Mouse (Mus musculus) CH12.LX (cell line): ENCODE results near the gene Zbtb25. TPM values are rescaled to one million over a fixed set of nuclear protein-coding genes. Genes with fewer than 3 reads are reported as not detected.

Source experiments
- DNase-seq: peaks from one replicate; pipeline ENCODE4 v3.0.0-alpha.2; 2013; ENCODE audit errors: extremely low read depth
- H3K27ac ChIP-seq: 2 replicates; pipeline ENCODE4 v1.5.1; 2012; ENCODE audit warnings: low read depth, mild to moderate bottlenecking, control low read depth, moderate library complexity; ENCODE audit not compliant: insufficient read depth
- H3K27me3 ChIP-seq: replicated peaks from 2 replicates; pipeline ENCODE3; 2012; ENCODE audit warnings: inconsistent platforms
- H3K36me3 ChIP-seq, 2 experiments: replicated peaks in 1 of 2; 2 replicates each; pipeline versions ENCODE3 to v1.6.1; 2012; ENCODE audit warnings: inconsistent platforms in 1 of 2, low read length in 1 of 2, mild to moderate bottlenecking in 1 of 2, mixed read lengths in 1 of 2, moderate library complexity in 1 of 2; ENCODE audit not compliant: control insufficient read depth in 1 of 2, insufficient read depth in 1 of 2
- H3K4me1 ChIP-seq, 2 experiments: 2 replicates each; pipeline ENCODE4 v1.6.1; 2012; ENCODE audit warnings: inconsistent platforms in 1 of 2, moderate library complexity in 1 of 2; ENCODE audit not compliant: insufficient read depth in 2 of 2, control insufficient read depth in 1 of 2
- H3K4me2 ChIP-seq: 2 replicates; pipeline ENCODE4 v1.6.1; 2012; ENCODE audit warnings: low read depth, mild to moderate bottlenecking, control low read depth; ENCODE audit not compliant: poor library complexity, insufficient read depth, severe bottlenecking
- H3K4me3 ChIP-seq, 3 experiments: fragments of 150-350 bp in 1 of 3; sonication (generic) in 1 of 3; replicated peaks in 1 of 3; 2 replicates each; pipeline versions ENCODE3 to v1.5.1; 2011 to 2012; ENCODE audit warnings: low read depth in 2 of 3, low read length in 2 of 3, mild to moderate bottlenecking in 2 of 3, moderate library complexity in 2 of 3, control low read depth in 1 of 3, improper control_type of control experiment in 1 of 3, inconsistent platforms in 1 of 3, mixed read lengths in 1 of 3; ENCODE audit not compliant: poor library complexity in 1 of 3
- H3K79me2 ChIP-seq: replicated peaks from 2 replicates; pipeline ENCODE4 v1.6.1; 2012; ENCODE audit warnings: mild to moderate bottlenecking, moderate library complexity; ENCODE audit not compliant: control insufficient read depth, poor library complexity, insufficient read depth, severe bottlenecking; ENCODE audit errors: extremely low read depth
- H3K9ac ChIP-seq: 2 replicates; pipeline ENCODE4 v1.6.1; 2012; ENCODE audit warnings: low read depth, mild to moderate bottlenecking, control low read depth, moderate library complexity; ENCODE audit not compliant: insufficient read depth
- H3K9me3 ChIP-seq: replicated peaks from 2 replicates; pipeline ENCODE3; 2012; ENCODE audit warnings: low read length, inconsistent platforms, mixed read lengths
- BHLHE40 ChIP-seq: IDR thresholded peaks from 2 replicates; pipeline ENCODE4 v1.6.1; 2011; ENCODE audit warnings: mild to moderate bottlenecking, low read depth, low read length, improper control_type of control experiment
- CHD1 ChIP-seq: IDR thresholded peaks from 2 replicates; pipeline ENCODE4 v1.6.1; 2012; ENCODE audit warnings: low read depth, low read length, improper control_type of control experiment, inconsistent platforms
- CHD2 ChIP-seq: IDR thresholded peaks from 2 replicates; pipeline ENCODE4 v1.6.1; 2011; ENCODE audit warnings: low read length, improper control_type of control experiment
- ELF1 ChIP-seq: IDR thresholded peaks from 2 replicates; pipeline ENCODE4 v1.6.1; 2014; ENCODE audit warnings: low read depth, mild to moderate bottlenecking, inconsistent platforms, low read length, improper control_type of control experiment
- ETS1 ChIP-seq: conservative IDR thresholded peaks from 2 replicates; pipeline ENCODE4 v1.6.1; 2012; ENCODE audit warnings: low read depth, mild to moderate bottlenecking, inconsistent platforms, low read length, improper control_type of control experiment, moderate library complexity
- GABPA ChIP-seq: IDR thresholded peaks from 2 replicates; pipeline ENCODE4 v1.6.1; 2012; ENCODE audit warnings: low read depth, low read length, improper control_type of control experiment, inconsistent platforms; ENCODE audit not compliant: insufficient replicate concordance
- HCFC1 ChIP-seq: IDR thresholded peaks from 2 replicates; pipeline ENCODE4 v1.6.1; 2012; ENCODE audit warnings: low read depth, mild to moderate bottlenecking, inconsistent platforms, low read length, improper control_type of control experiment
- IRF4 ChIP-seq: IDR thresholded peaks from 2 replicates; pipeline ENCODE4 v1.6.1; 2014; ENCODE audit warnings: low read depth, mild to moderate bottlenecking, inconsistent platforms, low read length, improper control_type of control experiment
- JUND ChIP-seq: conservative IDR thresholded peaks from 2 replicates; pipeline ENCODE4 v1.6.1; 2011; ENCODE audit warnings: low read depth, low read length, improper control_type of control experiment
- MEF2A ChIP-seq: IDR thresholded peaks from 2 replicates; pipeline ENCODE4 v1.6.1; 2014; ENCODE audit warnings: low read depth, mild to moderate bottlenecking, inconsistent platforms, low read length, improper control_type of control experiment, borderline replicate concordance
- MYC ChIP-seq: IDR thresholded peaks from 2 replicates; pipeline ENCODE4 v1.6.1; 2011; ENCODE audit warnings: low read depth, mild to moderate bottlenecking, improper control_type of control experiment, low read length
- NRF1 ChIP-seq: IDR thresholded peaks from 2 replicates; pipeline ENCODE4 v1.6.1; 2014; ENCODE audit warnings: low read depth, mild to moderate bottlenecking, inconsistent platforms, low read length, improper control_type of control experiment, moderate library complexity
- POLR2A ChIP-seq: IDR thresholded peaks from 2 replicates; pipeline ENCODE4 v1.6.1; 2011; ENCODE audit warnings: low read depth, mild to moderate bottlenecking, improper control_type of control experiment, low read length
- RCOR1 ChIP-seq: conservative IDR thresholded peaks from 2 replicates; pipeline ENCODE4 v1.6.1; 2012; ENCODE audit warnings: low read depth, mild to moderate bottlenecking, inconsistent platforms, low read length, improper control_type of control experiment
- TBP ChIP-seq: conservative IDR thresholded peaks from 2 replicates; pipeline ENCODE4 v1.6.1; 2011; ENCODE audit warnings: low read depth, low read length, improper control_type of control experiment
- TCF12 ChIP-seq: IDR thresholded peaks from 2 replicates; pipeline ENCODE4 v1.6.1; 2014; ENCODE audit warnings: low read depth, mild to moderate bottlenecking, inconsistent platforms, low read length, improper control_type of control experiment
- UBTF ChIP-seq: IDR thresholded peaks from 2 replicates; pipeline ENCODE4 v1.6.1; 2012; ENCODE audit warnings: low read depth, mild to moderate bottlenecking, inconsistent platforms, low read length, improper control_type of control experiment, moderate library complexity
- USF1 ChIP-seq: IDR thresholded peaks from 2 replicates; pipeline ENCODE4 v1.6.1; 2014; ENCODE audit warnings: low read depth, mild to moderate bottlenecking, inconsistent platforms, low read length, improper control_type of control experiment
- USF2 ChIP-seq: conservative IDR thresholded peaks from 2 replicates; pipeline ENCODE4 v1.6.1; 2011; ENCODE audit warnings: low read depth, low read length, improper control_type of control experiment
- ZC3H11A ChIP-seq: IDR thresholded peaks from 2 replicates; pipeline ENCODE4 v1.6.1; 2012; ENCODE audit warnings: low read depth, mild to moderate bottlenecking, inconsistent platforms, low read length, improper control_type of control experiment
- ZMIZ1 ChIP-seq: IDR thresholded peaks from 2 replicates; pipeline ENCODE4 v1.6.1; 2012; ENCODE audit warnings: low read depth, mild to moderate bottlenecking, inconsistent platforms, low read length, improper control_type of control experiment
- ZNF384 ChIP-seq: IDR thresholded peaks from 2 replicates; pipeline ENCODE4 v1.6.1; 2012; ENCODE audit warnings: low read depth, low read length, improper control_type of control experiment, inconsistent platforms
- dilution Hi-C: fragments of 300-500 bp; cut with MboI; formaldehyde crosslinking; loops from 2 replicates; pipeline ENCODE4 v1.14.3; 2020; ENCODE audit warnings: low sequenced_read_pairs; ENCODE audit not compliant: extremely low pct_unique_long_range_greater_than_20kb, extremely low pct_ligation_motif_present
- in situ Hi-C: fragments of 300-500 bp; cut with MboI; formaldehyde crosslinking; loops from 3 replicates; pipeline ENCODE4 v1.14.3; 2019; ENCODE audit warnings: low sequenced_read_pairs, low pct_ligation_motif_present, low pct_unique_long_range_greater_than_20kb, mixed read lengths
- polyA plus RNA-seq: library from polyadenylated mRNA; unstranded; fragments of >175 nt; gene quantifications from 2 replicates; pipeline ENCODE4 v1.2.1, GENCODE M21; 2012; ENCODE audit warnings: low read depth; ENCODE audit not compliant: insufficient read length
- total RNA-seq, 2 experiments: library from RNA; depleted of rRNA; stranded (reverse); fragments of 300-350 nt in 1 of 2; fragments of >200 nt in 1 of 2; gene quantifications; 2 replicates each; pipeline ENCODE4 v1.2.3; 2012 to 2014

Gene Zbtb25
- total and polyA plus RNA-seq, 3 experiments, result 7.2 to 18.7 (median 7.3) TPM

GRCm38 (mm10) chr12:76318282-76319212, 50.9 kb downstream of the Zbtb25 start (continued):
- TF ChIP-seq TBP, result 0 out of 2 replicates have a peak, but pooled peaks have one; percentile 14
- TF ChIP-seq, all 38 proteins: peak for 19

GRCm38 (mm10) chr12:76311951-76312350, 57.5 kb downstream of the Zbtb25 start:
- Histone ChIP-seq H3K9me3 (no peaks in the 10 kb centered on the region), H3K27me3 (no peaks in the 10 kb centered on the region), H3K79me2 (no peaks in the 10 kb centered on the region), H3K4me1 (peaks cover 10 to 31% of the 10 kb centered on the region in 2 experiments), H3K4me3 (no peak overlapping the region), H3K4me2 (no peak overlapping the region)
- DNase-seq, result peak; percentile 19
- dilution Hi-C loops, result no loop called here
- TF ChIP-seq ELF1 (no peak), TCF12 (no peak), TBP (no peak), BHLHE40 (no peak), MYC (no peak), MEF2A (no peak), CHD1 (no peak), USF2 (no peak), CHD2 (no peak), USF1 (no peak), POLR2A (no peak), IRF4 (no peak), NRF1 (no peak), HCFC1 (no peak), UBTF (no peak), GABPA (no peak), ZNF384 (no peak)
- TF ChIP-seq, all 38 proteins: peak for 0
- in situ Hi-C loops, result no loop called here
- Histone ChIP-seq H3K36me3 (peaks cover 55 to 80% of the 10 kb centered on the region in 2 experiments), H3K27ac (no peak overlapping the region), H3K9ac (no peak overlapping the region)

- Histone ChIP-seq H3K27ac (no peak overlapping the region), H3K79me2 (no peaks in the 10 kb centered on the region), H3K9ac (no peak overlapping the region), H3K27me3 (no peaks in the 10 kb centered on the region), H3K36me3 (peaks cover 56 to 80% of the 10 kb centered on the region in 2 experiments), H3K4me2 (no peak overlapping the region), H3K4me1 (peaks cover 15 to 31% of the 10 kb centered on the region in 2 experiments), H3K4me3 (no peak overlapping the region), H3K9me3 (no peaks in the 10 kb centered on the region)
- in situ Hi-C loops, result no loop called here
- dilution Hi-C loops, result no loop called here
- no peak for DNase-seq
- no peak for TF ChIP-seq ETS1
- no peak for TF ChIP-seq MEF2A
- TF ChIP-seq ZMIZ1, result no peak
- no peak for TF ChIP-seq CHD1
- no peak for TF ChIP-seq CHD2
- TF ChIP-seq RCOR1, result no peak
- TF ChIP-seq TBP, result no peak
- no peak for TF ChIP-seq JUND
- no peak for TF ChIP-seq ZC3H11A
Observed at GRCm38 (mm10) chr12:76311227-76311626, 58.2 kb downstream of the Zbtb25 start.
